Mouse (Mus musculus) limb, embryonic 11.5 days (tissue): Measurements from ENCODE around the gene Smim8. TPM values are rescaled to one million over a fixed set of nuclear protein-coding genes. Genes with fewer than 3 reads are reported as not detected.
"Not testable (repeated sequence)": the region's sequence is repeated elsewhere in the genome, so short reads cannot be mapped to it uniquely, and the experiment has no call there.

Source experiments
- ATAC-seq: fragments of 200-750 bp; cut with Nextera tagmentation; 2 replicates; pipeline ENCODE4 v1.8.0; 2017; ENCODE audit warnings: low read depth; ENCODE audit not compliant: insufficient number of reproducible peaks, low FRiP score, low TSS enrichment
- DNase-seq: peaks from one replicate; pipeline ENCODE4 v3.0.0-alpha.2; 2015; ENCODE audit warnings: low spot score
- H3K27ac ChIP-seq: fragments of 300-500 bp; sonication (generic); replicated peaks from 2 replicates; pipeline ENCODE4 v1.5.1; 2014; ENCODE audit warnings: low read depth, mild to moderate bottlenecking, low read length
- H3K27me3 ChIP-seq: fragments of 300-500 bp; sonication (generic); 2 replicates; pipeline ENCODE4 v1.6.1; 2014; ENCODE audit warnings: mild to moderate bottlenecking, low read length, mixed read lengths; ENCODE audit not compliant: control insufficient read depth, insufficient read depth
- H3K36me3 ChIP-seq: fragments of 300-500 bp; sonication (generic); 2 replicates; pipeline ENCODE4 v1.6.1; 2014; ENCODE audit warnings: mild to moderate bottlenecking, low read length, moderate library complexity, mixed read lengths; ENCODE audit not compliant: control insufficient read depth, insufficient read depth
- H3K4me1 ChIP-seq: fragments of 300-500 bp; sonication (generic); 2 replicates; pipeline ENCODE4 v1.6.1; 2014; ENCODE audit warnings: low read length, mixed read lengths; ENCODE audit not compliant: control insufficient read depth, insufficient read depth
- H3K4me2 ChIP-seq: fragments of 300-500 bp; sonication (generic); 2 replicates; pipeline ENCODE4 v1.6.1; 2014; ENCODE audit warnings: low read depth, mild to moderate bottlenecking, moderate library complexity; ENCODE audit not compliant: severe bottlenecking
- H3K4me3 ChIP-seq: fragments of 300-500 bp; sonication (generic); 2 replicates; pipeline ENCODE4 v1.5.1; 2014; ENCODE audit warnings: low read depth, low read length
- H3K9ac ChIP-seq: fragments of 300-500 bp; sonication (generic); 2 replicates; pipeline ENCODE4 v1.6.1; 2014; ENCODE audit warnings: mild to moderate bottlenecking, low read length
- H3K9me3 ChIP-seq: fragments of 300-500 bp; sonication (generic); 2 replicates; pipeline ENCODE4 v1.6.1; 2016; ENCODE audit warnings: low read length; ENCODE audit not compliant: control insufficient read depth
- WGBS: fragments of 180-500 bp; shearing (Covaris S2); extraction: QIAGEN DNeasy Blood & Tissue Kit; methylation state at CpG from one replicate; pipeline ENCODE4 v1.1.7; 2014; 5-methylcytosine and 5-hydroxymethylcytosine counted together
- polyA plus RNA-seq: library from polyadenylated mRNA; unstranded; fragments of >200 nt; fragmentation: Nextera tagmentation; extraction: Ambion mirVana; gene quantifications from 2 replicates; pipeline ENCODE4 v1.2.1, GENCODE M21; 2014

Smim8 gene
- polyA plus RNA-seq, 1 experiment from 2014 or later: 36.5 TPM

- ATAC-seq (no peak), DNase-seq (no peak)
- H3K27ac ChIP-seq: no peak overlapping the region
- H3K9me3 ChIP-seq: no peaks in the 10 kb centered on the region
- no peak overlapping the region for H3K4me2 ChIP-seq
- no peak overlapping the region for H3K9ac ChIP-seq
- H3K4me3 ChIP-seq: no peak overlapping the region
- no peaks in the 10 kb centered on the region for H3K4me1 ChIP-seq
- WGBS: 59% methylated on average over 2 of the region's 2 CpGs
- H3K27me3 ChIP-seq: no peaks in the 10 kb centered on the region
- no peaks in the 10 kb centered on the region for H3K36me3 ChIP-seq
Measured at GRCm38 (mm10) chr4:34785646-34786045, 7.4 kb upstream of the Smim8 start.

GRCm38 (mm10) chr4:34784865-34785264 lies 6.6 kb upstream of the Smim8 start:
- DNase-seq (no peak), ATAC-seq (no peak)
- 53% methylated on average over 5 of the region's 5 CpGs for WGBS
- Histone ChIP-seq H3K4me1 (no peaks in the 10 kb centered on the region), H3K36me3 (no peaks in the 10 kb centered on the region), H3K4me2 (no peak overlapping the region), H3K27ac (no peak overlapping the region), H3K9ac (no peak overlapping the region), H3K9me3 (no peaks in the 10 kb centered on the region), H3K27me3 (no peaks in the 10 kb centered on the region), H3K4me3 (no peak overlapping the region)

- no peaks in the 10 kb centered on the region for H3K4me1 ChIP-seq
- ATAC-seq (no peak), DNase-seq (no peak)
- H3K27me3 ChIP-seq: no peaks in the 10 kb centered on the region
- no peaks in the 10 kb centered on the region for H3K9me3 ChIP-seq
- H3K36me3 ChIP-seq: no peaks in the 10 kb centered on the region
- WGBS: 43% methylated on average over 4 of the region's 4 CpGs
- no peak overlapping the region for H3K27ac ChIP-seq
- H3K4me3 ChIP-seq: no peak overlapping the region
- H3K9ac ChIP-seq: no peak overlapping the region
- H3K4me2 ChIP-seq: no peak overlapping the region
Measured at GRCm38 (mm10) chr4:34782730-34783129, 4.5 kb upstream of the Smim8 start.

- no peaks in the 10 kb centered on the region for H3K4me1 ChIP-seq
- no peaks in the 10 kb centered on the region for H3K36me3 ChIP-seq
- no peak overlapping the region for H3K9ac ChIP-seq
- ATAC-seq (peak; percentile 54; the same call in 1 of the 2 replicates), DNase-seq (peak; percentile 65)
- no peak overlapping the region for H3K4me2 ChIP-seq
- no peak overlapping the region for H3K27ac ChIP-seq
- H3K4me3 ChIP-seq: no peak overlapping the region
- no peaks in the 10 kb centered on the region for H3K9me3 ChIP-seq
- no peaks in the 10 kb centered on the region for H3K27me3 ChIP-seq
- 7% methylated on average over 8 of the region's 8 CpGs for WGBS
Measured at GRCm38 (mm10) chr4:34771652-34772371, 6.4 kb downstream of the Smim8 start.

GRCm38 (mm10) chr4:34756163-34756562 lies 22.1 kb downstream of the Smim8 start, which contains the start of gene Gm136:
TSS of gene Gm136 (minus strand) at chr4:34756263.
- Histone ChIP-seq H3K4me2 (no peak within 1 kb of the TSS), H3K36me3 (no peaks in the 10 kb centered on the region), H3K27ac (no peak within 1 kb of the TSS), H3K9ac (no peak within 1 kb of the TSS), H3K4me1 (no peaks in the 10 kb centered on the region), H3K4me3 (no peak within 1 kb of the TSS), H3K27me3 (no peaks in the 10 kb centered on the region), H3K9me3 (no peaks in the 10 kb centered on the region)
- 89% methylated on average over 1 of the region's 1 CpGs for WGBS
- no peak for ATAC-seq
- DNase-seq: no peak

GRCm38 (mm10) chr4:34749236-34749635 lies 29.0 kb downstream of the Smim8 start:
- Histone ChIP-seq H3K4me3 (no peak overlapping the region), H3K36me3 (no peaks in the 10 kb centered on the region), H3K4me1 (no peaks in the 10 kb centered on the region), H3K4me2 (no peak overlapping the region), H3K27me3 (no peaks in the 10 kb centered on the region), H3K9ac (no peak overlapping the region), H3K9me3 (no peaks in the 10 kb centered on the region), H3K27ac (no peak overlapping the region)
- DNase-seq: no peak
- ATAC-seq: no peak
- 59% methylated on average over 6 of the region's 6 CpGs for WGBS

- no peak overlapping the region for H3K4me3 ChIP-seq
- no peak overlapping the region for H3K4me2 ChIP-seq
- H3K9ac ChIP-seq: no peak overlapping the region
- H3K27me3 ChIP-seq: no peaks in the 10 kb centered on the region
- H3K9me3 ChIP-seq: no peaks in the 10 kb centered on the region
- WGBS: 73% methylated on average over 3 of the region's 3 CpGs
- no peaks in the 10 kb centered on the region for H3K36me3 ChIP-seq
- H3K27ac ChIP-seq: no peak overlapping the region
- peaks cover 2% of the 10 kb centered on the region; the same call in 1 of the 2 replicates for H3K4me1 ChIP-seq
- DNase-seq (no peak), ATAC-seq (no peak)
Measured at GRCm38 (mm10) chr4:34734461-34734860, 43.8 kb downstream of the Smim8 start.

GRCm38 (mm10) chr4:34733415-34733814 lies 44.8 kb downstream of the Smim8 start:
- H3K9me3 ChIP-seq, ATAC-seq, H3K4me1 ChIP-seq, H3K27ac ChIP-seq, DNase-seq, H3K4me2 ChIP-seq, H3K4me3 ChIP-seq, H3K27me3 ChIP-seq, H3K9ac ChIP-seq, H3K36me3 ChIP-seq: not testable (repeated sequence)
- WGBS: 32% methylated on average over 2 of the region's 2 CpGs
